Mouse (Mus musculus) thymus, adult 2 months (tissue): ENCODE data around the gene AW549877. TPM values are rescaled to one million over a fixed set of nuclear protein-coding genes. Genes with fewer than 3 reads are reported as not detected.

Experiments
- DNase-seq: peaks from one replicate; pipeline ENCODE4 v3.0.0; 2021
- H3K27ac ChIP-seq: fragments of 200-500 bp; 2 replicates; pipeline ENCODE4 v1.5.1; 2012; ENCODE audit warnings: low read length, control low read depth; ENCODE audit not compliant: control insufficient read depth, insufficient read depth
- H3K27me3 ChIP-seq: fragments of 200-500 bp; 2 replicates; pipeline ENCODE4 v1.6.1; 2012; ENCODE audit warnings: mild to moderate bottlenecking, low read length, moderate library complexity, mixed read lengths; ENCODE audit not compliant: control insufficient read depth, insufficient read depth
- H3K36me3 ChIP-seq: fragments of 200-500 bp; 2 replicates; pipeline ENCODE4 v1.6.1; 2012; ENCODE audit warnings: mild to moderate bottlenecking, low read length, moderate library complexity; ENCODE audit not compliant: control insufficient read depth, insufficient read depth
- H3K4me1 ChIP-seq: fragments of 200-500 bp; replicated peaks from 2 replicates; pipeline ENCODE4 v1.6.1; 2012; ENCODE audit warnings: low read length; ENCODE audit not compliant: control insufficient read depth, insufficient read depth
- H3K4me3 ChIP-seq: fragments of 200-500 bp; 2 replicates; pipeline ENCODE4 v1.5.1; 2012; ENCODE audit warnings: mild to moderate bottlenecking, low read length, control low read depth, moderate library complexity; ENCODE audit not compliant: control insufficient read depth, insufficient read depth
- CTCF ChIP-seq: fragments of 200-500 bp; IDR thresholded peaks from 2 replicates; pipeline ENCODE4 v1.5.1; 2012; ENCODE audit warnings: mild to moderate bottlenecking, control low read depth, low read length, moderate library complexity, borderline replicate concordance; ENCODE audit not compliant: control insufficient read depth, poor library complexity, insufficient read depth; ENCODE audit errors: extremely low read depth
- POLR2A ChIP-seq: fragments of 200-500 bp; IDR thresholded peaks from 2 replicates; pipeline ENCODE4 v1.6.1; 2012; ENCODE audit warnings: mild to moderate bottlenecking, low read length, control low read depth, moderate library complexity; ENCODE audit not compliant: control insufficient read depth, poor library complexity, insufficient read depth; ENCODE audit errors: extremely low read depth
- WGBS: fragments of 180-500 bp; shearing (Covaris S2); methylation state at CpG from one replicate; pipeline ENCODE4 v1.1.7; 2018; 5-methylcytosine and 5-hydroxymethylcytosine counted together
- polyA plus RNA-seq: library from polyadenylated mRNA; depleted of rRNA; stranded (reverse); fragments of >200 nt; gene quantifications from 2 replicates; pipeline ENCODE4 v1.2.3, GENCODE M21; 2012; rRNA removed

Gene AW549877
- 14.0 and 18.1 TPM in 2 replicates for polyA plus RNA-seq

- H3K4me1 ChIP-seq, result no peaks in the 10 kb centered on the region
- H3K27ac ChIP-seq, result peak within 1 kb of the TSS; percentile 55
- peak; percentile 98 for DNase-seq
- peak within 1 kb of the TSS; percentile 79 for H3K4me3 ChIP-seq
- H3K36me3 ChIP-seq, result peaks cover 6% of the 10 kb centered on the region
- no peaks in the 10 kb centered on the region for H3K27me3 ChIP-seq
- WGBS, result under 1% methylated on average over 60 of the region's 61 CpGs
- no peak for TF ChIP-seq CTCF
- TF ChIP-seq POLR2A, result peak; percentile 84
Observed at GRCm38 (mm10) chr15:3995448-3996266, at the start of gene AW549877. Gene AW549877 (minus strand): TSS chr15:3995744.

DNA sequence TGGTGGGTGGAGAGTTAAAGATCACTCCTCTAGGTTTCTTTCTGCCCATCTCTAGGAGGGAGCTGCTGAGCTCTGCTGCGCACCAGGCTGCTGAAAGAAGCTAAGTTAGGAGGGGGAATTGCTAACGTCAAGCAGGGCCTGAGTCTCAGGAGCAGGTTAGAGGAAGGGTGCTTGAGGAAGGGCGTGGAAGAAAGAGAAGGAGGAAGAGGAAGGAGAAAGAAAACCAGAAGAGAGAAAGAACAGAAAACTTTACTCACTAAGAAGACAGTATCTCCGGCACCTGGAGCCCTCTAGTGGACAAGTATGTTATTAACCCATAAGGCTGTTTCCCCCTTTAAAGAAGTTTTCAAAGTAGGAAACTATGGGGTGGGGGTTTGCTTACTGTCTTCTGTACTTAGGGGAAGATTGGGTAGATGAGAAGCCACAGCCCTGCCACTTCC, 47.5 kb upstream of the AW549877 start:
- Histone ChIP-seq H3K4me3 (no peak overlapping the region; the same call in none of the 2 replicates), H3K27me3 (no peaks in the 10 kb centered on the region), H3K27ac (peak overlapping the region; percentile 41), H3K36me3 (no peaks in the 10 kb centered on the region), H3K4me1 (peaks cover 18% of the 10 kb centered on the region)
- TF ChIP-seq POLR2A (no peak), CTCF (no peak)
- peak; percentile 54 for DNase-seq
- WGBS, result 17% methylated on average over 4 of the region's 4 CpGs

DNA sequence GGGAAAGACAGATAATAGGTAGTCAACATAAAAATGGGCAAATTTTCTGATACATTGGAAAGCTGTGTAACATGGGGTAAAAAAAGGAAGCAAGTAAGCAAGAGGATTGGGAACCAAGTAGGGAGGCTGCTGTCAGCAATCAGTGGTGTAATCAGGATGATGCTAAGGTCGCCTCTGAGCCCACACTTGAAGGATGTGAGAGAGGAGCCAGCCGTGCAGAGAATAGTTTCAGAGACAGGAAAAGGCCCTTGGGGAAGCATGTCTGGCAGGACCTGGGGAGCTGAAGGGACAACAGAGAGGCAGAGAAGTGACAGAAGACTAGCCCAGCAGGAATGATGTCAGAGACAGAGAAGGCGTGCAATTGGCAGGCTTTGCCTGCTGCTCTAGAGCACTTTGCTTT, 46.9 kb upstream of the AW549877 start:
- TF ChIP-seq CTCF, result no peak
- no peak for TF ChIP-seq POLR2A
- no peak for DNase-seq
- Histone ChIP-seq H3K27me3 (no peaks in the 10 kb centered on the region), H3K4me3 (no peak overlapping the region), H3K36me3 (no peaks in the 10 kb centered on the region), H3K4me1 (peaks cover 18% of the 10 kb centered on the region), H3K27ac (peak overlapping the region; percentile 10; the same call in 1 of the 2 replicates)
- 59% methylated on average over 3 of the region's 3 CpGs for WGBS

GRCm38 (mm10) chr15:4033168-4034004, 37.8 kb upstream of the AW549877 start:
- Histone ChIP-seq H3K27ac (no peak overlapping the region), H3K36me3 (no peaks in the 10 kb centered on the region), H3K4me3 (no peak overlapping the region), H3K4me1 (no peaks in the 10 kb centered on the region), H3K27me3 (no peaks in the 10 kb centered on the region)
- no peak for DNase-seq
- TF ChIP-seq CTCF (no peak), POLR2A (no peak)
- 36% methylated on average over 3 of the region's 3 CpGs for WGBS

DNA sequence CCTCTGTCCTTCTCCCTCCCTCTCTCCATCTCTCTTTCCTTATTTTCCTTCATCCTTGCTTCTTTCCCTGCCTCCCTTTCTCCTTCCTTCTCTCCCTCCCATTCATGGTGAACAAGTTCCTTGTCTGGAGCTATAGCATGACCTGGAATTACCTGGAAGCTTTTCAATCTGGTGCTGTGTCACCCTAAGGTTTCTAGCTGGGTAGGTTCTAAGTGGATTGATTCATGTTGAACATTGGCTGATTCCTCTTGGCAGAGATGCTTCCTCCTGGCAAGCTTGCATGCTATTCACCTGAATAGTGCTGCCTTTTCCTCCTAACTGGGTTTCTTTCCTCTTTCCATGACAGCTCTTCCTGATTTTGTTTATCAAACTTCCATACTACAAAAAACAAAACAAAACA, 33.4 kb upstream of the AW549877 start:
- Histone ChIP-seq H3K4me3 (no peak overlapping the region), H3K4me1 (peaks cover 9% of the 10 kb centered on the region; the same call in 1 of the 2 replicates), H3K27me3 (no peaks in the 10 kb centered on the region), H3K27ac (no peak overlapping the region), H3K36me3 (no peaks in the 10 kb centered on the region)
- DNase-seq, result no peak
- TF ChIP-seq CTCF (no peak), POLR2A (no peak)

DNA sequence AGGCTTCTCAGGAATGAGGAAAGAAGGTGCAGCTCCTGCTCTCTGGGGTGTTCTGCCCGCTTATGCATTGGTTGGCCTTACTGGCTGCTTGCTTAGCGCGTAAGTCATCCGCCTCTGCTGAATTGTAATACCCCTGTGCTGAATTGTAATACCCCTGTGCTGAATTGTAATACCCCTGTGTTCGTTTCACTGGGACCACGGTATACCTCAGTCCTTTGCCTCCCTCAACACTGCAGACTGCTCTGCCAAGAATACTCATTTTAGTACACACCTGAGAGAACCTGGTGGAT, 32.8 kb upstream of the AW549877 start:
- Histone ChIP-seq H3K36me3 (no peaks in the 10 kb centered on the region), H3K27me3 (no peaks in the 10 kb centered on the region), H3K4me1 (peaks cover 9% of the 10 kb centered on the region; the same call in 1 of the 2 replicates), H3K4me3 (no peak overlapping the region), H3K27ac (no peak overlapping the region)
- no peak for DNase-seq
- TF ChIP-seq POLR2A, result no peak
- TF ChIP-seq CTCF, result no peak
- 96% methylated on average over 6 of the region's 6 CpGs for whole genome bisulfite sequencing
